Comparison of ENCODE assay signal across 10 mouse cellular contexts in genomic region chr5:100671398-100671797, GRCm38 (mm10). TPM values are rescaled to one million over a fixed set of nuclear protein-coding genes. Genes with fewer than 3 reads are reported as not detected.
DNase-seq lines count a peak whose midpoint lies in the region; ATAC-seq and TF ChIP-seq lines count a peak whose summit lies in the region.
"Had no signal": no experiment of that assay in that cellular context is flagged by ENCODE, and none has a peak within 500 bp of the region (broad histone marks: within the 10 kb centered on the region; RNA-seq: fewer than 3 reads in every experiment).

No protein-coding gene starts in this region.

- no peak overlapping the region for H3K4me3 ChIP-seq in left cerebral cortex, adult 2 months
- H3K4me3 ChIP-seq: heart, embryonic 15.5 days; neural tube, embryonic 12.5 days had no signal

- peak; percentile 62 for TF ChIP-seq CTCF in left cerebral cortex, adult 2 months (IDR thresholded peaks at IDR 0.05)

- ATAC-seq in cerebellum, adult (ENCODE audit: insufficient number of reproducible peaks, low FRiP score, low TSS enrichment) = no peak

- no peak overlapping the region for H3K27ac ChIP-seq in left cerebral cortex, adult 2 months
- H3K27ac ChIP-seq: heart, embryonic 15.5 days; neural tube, embryonic 12.5 days had no signal

- intact Hi-C loops in left cerebral cortex, adult 2 months (cut with DNase I) = loop anchor here (5.0 kb wide), 3 partner anchors 96 to 126 kb away; partner anchors contain the start of genes Helq and Mrps18c

- peak; percentile 31 for DNase-seq in cerebellum, adult 11 months
- peak in 1 of 2 experiments; percentile 46 for DNase-seq in left cerebral cortex, adult 2 months (ENCODE audit: extremely low spot score in 1 of 2, low spot score in 2 of 2)
- DNase-seq in left cerebral cortex, adult 11 months (ENCODE audit: low spot score) = no peak
- DNase-seq in MN1 (ENCODE audit: low spot score) = peak; percentile 48
- DNase-seq in cerebellum, postnatal 10 days = peak; percentile 71 to 77
- DNase-seq in kidney, postnatal 14 days = peak; percentile 50
- DNase-seq in natural killer cell, adult 2 months (ENCODE audit: low spot score in 2 of 2) = peak; percentile 35 to 50

RNA-seq across cellular contexts. Expression of gene Coq2, which starts 3.5 kb away (rescaled TPM):
- total RNA-seq in left cerebral cortex, adult 2 months (2021) = 10 to 100 TPM; 76.4 to 77.0 TPM

RNA-seq across cellular contexts. Expression of gene Hpse, which starts 48.1 kb away (rescaled TPM):
- 1 to 10 TPM; 1.9 to 2.4 TPM for total RNA-seq in left cerebral cortex, adult 2 months (2021)
